ENCODE assay signal across 8 mouse cellular contexts in genomic region chr13:98813596-98814274, GRCm38 (mm10). TPM values are rescaled to one million over a fixed set of nuclear protein-coding genes. Genes with fewer than 3 reads are reported as not detected.
DNase-seq lines count a peak whose midpoint lies in the region; ATAC-seq and TF ChIP-seq lines count a peak whose summit lies in the region.

No protein-coding gene starts in this region.

- H3K27ac ChIP-seq in left cerebral cortex, adult 2 months = peak overlapping the region; percentile 87
- H3K27ac ChIP-seq in embryonic facial prominence, embryonic 10.5 days (replicated peaks) = peak overlapping the region; percentile 99
- peak overlapping the region; percentile 99 for H3K27ac ChIP-seq in intestine, postnatal 0 days (ENCODE audit: low read depth, low read length)
- H3K27ac ChIP-seq in neural tube, embryonic 14.5 days (ENCODE audit: low read depth, low read length) = 0 out of 2 replicates have a peak overlapping the region, but pooled peaks have one; percentile 90

- H3K4me1 ChIP-seq in embryonic facial prominence, embryonic 10.5 days = peaks cover 28% of the 10 kb centered on the region
- 0 out of 2 replicates have a peak, but pooled peaks cover 9% of the 10 kb centered on the region for H3K4me1 ChIP-seq in intestine, postnatal 0 days (replicated peaks; ENCODE audit: control insufficient read depth, insufficient read depth, low read length)
- no peaks in the 10 kb centered on the region for H3K4me1 ChIP-seq in neural tube, embryonic 14.5 days (ENCODE audit: control insufficient read depth, insufficient read depth, low read length)

- H3K36me3 ChIP-seq in embryonic facial prominence, embryonic 10.5 days (replicated peaks) = no peaks in the 10 kb centered on the region
- no peaks in the 10 kb centered on the region for H3K36me3 ChIP-seq in intestine, postnatal 0 days (ENCODE audit: control insufficient read depth, insufficient read depth)
- no peaks in the 10 kb centered on the region for H3K36me3 ChIP-seq in neural tube, embryonic 14.5 days (ENCODE audit: control insufficient read depth, insufficient read depth, low read length)

- no peak for DNase-seq in left cerebral cortex, adult 2 months (ENCODE audit: extremely low spot score in 1 of 2, low spot score in 2 of 2)
- DNase-seq in left cerebral cortex, postnatal 10 days (ENCODE audit: extremely low spot score in 1 of 2, low spot score in 2 of 2) = no peak
- no peak for DNase-seq in embryonic facial prominence, embryonic 10.5 days (ENCODE audit: low spot score)
- no peak for DNase-seq in gastrocnemius, postnatal 4 days (ENCODE audit: low spot score in 2 of 2)
- no peak for DNase-seq in frontal cortex, adult 2 months (ENCODE audit: extremely low spot score in 1 of 2, low spot score in 1 of 2)

- H3K27me3 ChIP-seq in embryonic facial prominence, embryonic 10.5 days (replicated peaks; ENCODE audit: low read depth, poor library complexity, severe bottlenecking) = no peaks in the 10 kb centered on the region
- H3K27me3 ChIP-seq in intestine, postnatal 0 days (replicated peaks; ENCODE audit: control insufficient read depth, insufficient read depth, low read length) = no peaks in the 10 kb centered on the region
- no peaks in the 10 kb centered on the region for H3K27me3 ChIP-seq in neural tube, embryonic 14.5 days (ENCODE audit: control insufficient read depth, insufficient read depth, low read length)

- H3K4me2 ChIP-seq in intestine, postnatal 0 days (replicated peaks; ENCODE audit: low read depth) = peak overlapping the region; percentile 67
- H3K4me2 ChIP-seq in neural tube, embryonic 14.5 days (ENCODE audit: low read depth, low read length) = peak overlapping the region; percentile 57

- no peak for TF ChIP-seq CTCF in left cerebral cortex, adult 2 months (IDR thresholded peaks at IDR 0.05)
- no peak for TF ChIP-seq CTCF in intestine, postnatal 0 days (IDR thresholded peaks at IDR 0.05; ENCODE audit: low read depth)

- H3K9ac ChIP-seq in intestine, postnatal 0 days (ENCODE audit: low read depth, low read length) = peak overlapping the region; percentile 96
- H3K9ac ChIP-seq in neural tube, embryonic 14.5 days (replicated peaks; ENCODE audit: low read depth, low read length) = peak overlapping the region; percentile 87

- WGBS in embryonic facial prominence, embryonic 10.5 days = 39% methylated on average over 12 of the region's 12 CpGs
- WGBS in intestine, postnatal 0 days = 12% methylated on average over 12 of the region's 12 CpGs
- WGBS in neural tube, embryonic 14.5 days = 25% methylated on average over 12 of the region's 12 CpGs

- ATAC-seq in intestine, postnatal 0 days = no peak
- ATAC-seq in neural tube, embryonic 14.5 days (ENCODE audit: low read depth) = no peak
- no peak for ATAC-seq in cerebellum, adult (ENCODE audit: insufficient number of reproducible peaks, low FRiP score, low TSS enrichment)

- H3K9me3 ChIP-seq in embryonic facial prominence, embryonic 10.5 days = no peaks in the 10 kb centered on the region
- no peaks in the 10 kb centered on the region for H3K9me3 ChIP-seq in intestine, postnatal 0 days (ENCODE audit: control insufficient read depth)
- H3K9me3 ChIP-seq in neural tube, embryonic 14.5 days (ENCODE audit: control insufficient read depth, low read length) = no peaks in the 10 kb centered on the region

- intact Hi-C loops in left cerebral cortex, adult 2 months (cut with DNase I) = no loop called here
- intact Hi-C loops in left cerebral cortex, postnatal 10 days (cut with DNase I) = no loop called here

- peak overlapping the region; percentile 93 for H3K4me3 ChIP-seq in left cerebral cortex, adult 2 months
- H3K4me3 ChIP-seq in embryonic facial prominence, embryonic 10.5 days = peak overlapping the region; percentile 93
- H3K4me3 ChIP-seq in intestine, postnatal 0 days (ENCODE audit: low read depth, low read length) = peak overlapping the region; percentile 94
- peak overlapping the region; percentile 89 for H3K4me3 ChIP-seq in neural tube, embryonic 14.5 days (ENCODE audit: low read depth, low read length)

RNA-seq across cellular contexts. Expression of gene Fcho2, which starts 1.5 kb away (rescaled TPM):
- total RNA-seq in left cerebral cortex, adult 2 months (2021) = 10 to 100 TPM; 36.6 to 40.8 TPM
- 10 to 100 TPM; 31.9 to 34.8 TPM for total RNA-seq in left cerebral cortex, postnatal 10 days (2021)
- polyA plus RNA-seq in embryonic facial prominence, embryonic 10.5 days (2016; fragmentation: Nextera tagmentation; extraction: Ambion mirVana) = 33.8 and 35.7 TPM in 2 replicates
- 24.7 and 30.3 TPM in 2 replicates for polyA plus RNA-seq in intestine, postnatal 0 days (2015; fragmentation: Nextera tagmentation; extraction: Ambion mirVana)
- polyA plus RNA-seq in neural tube, embryonic 14.5 days (2014; fragmentation: Nextera tagmentation; extraction: Ambion mirVana) = 28.3 and 30.4 TPM in 2 replicates
- total RNA-seq in gastrocnemius, postnatal 4 days (2021) = 10 to 100 TPM; 39.8 to 51.5 TPM
- 26.3 and 30.6 TPM in 2 replicates for polyA plus RNA-seq in frontal cortex, adult 2 months (2012; rRNA removed)
